Mouse (Mus musculus) myocyte (in vitro differentiated cells): ENCODE results near the gene Ano8. TPM values are rescaled to one million over a fixed set of nuclear protein-coding genes. Genes with fewer than 3 reads are reported as not detected.

ENCODE experiments used
- H3K27me3 ChIP-seq: one replicate; pipeline ENCODE4 v1.6.1; 2011; ENCODE audit not compliant: control insufficient read depth, insufficient read depth, insufficient read length
- H3K36me3 ChIP-seq: one replicate; pipeline ENCODE4 v1.6.1; 2011; ENCODE audit not compliant: control insufficient read depth, insufficient read depth
- H3K4me2 ChIP-seq: one replicate; pipeline ENCODE4 v1.6.1; 2011; ENCODE audit warnings: low read depth, control low read depth
- H3K4me3 ChIP-seq: one replicate; pipeline ENCODE4 v1.5.1; 2011; ENCODE audit warnings: mild to moderate bottlenecking, control low read depth, moderate library complexity
- H3K79me2 ChIP-seq: one replicate; pipeline ENCODE4 v1.6.1; 2011; ENCODE audit not compliant: control insufficient read depth, insufficient read depth
- H3ac ChIP-seq: one replicate; pipeline ENCODE4 v1.6.1; 2011; ENCODE audit not compliant: control insufficient read depth, insufficient read length
- CEBPB ChIP-seq: IDR thresholded peaks from 2 replicates; pipeline ENCODE4 v1.6.1; 2011; ENCODE audit warnings: mild to moderate bottlenecking, moderate library complexity; ENCODE audit not compliant: poor library complexity, insufficient read depth, severe bottlenecking
- E2F4 ChIP-seq: IDR thresholded peaks from one replicate; pipeline ENCODE4 v1.6.1; 2011; ENCODE audit warnings: mild to moderate bottlenecking, control low read depth, moderate library complexity; ENCODE audit not compliant: insufficient read depth
- MAX ChIP-seq: IDR thresholded peaks from one replicate; pipeline ENCODE4 v1.6.1; 2011; ENCODE audit warnings: low read depth, mild to moderate bottlenecking, control low read depth
- MYOD1 ChIP-seq, 3 experiments: IDR thresholded peaks; one replicate each; pipeline ENCODE4 v1.6.1; 2011; ENCODE audit warnings: control low read depth in 2 of 3, low read depth in 2 of 3, mild to moderate bottlenecking in 2 of 3, moderate library complexity in 1 of 3; ENCODE audit not compliant: insufficient read length in 2 of 3, control insufficient read depth in 1 of 3
- MYOG ChIP-seq, 3 experiments: IDR thresholded peaks; one replicate each; pipeline ENCODE4 v1.6.1; 2011; ENCODE audit warnings: control low read depth in 2 of 3, low read depth in 2 of 3, mild to moderate bottlenecking in 2 of 3; ENCODE audit not compliant: insufficient read length in 2 of 3, control insufficient read depth in 1 of 3, insufficient read depth in 1 of 3
- POLR2A ChIP-seq: IDR thresholded peaks from one replicate; pipeline ENCODE4 v1.6.1; 2011; ENCODE audit warnings: low read depth, mild to moderate bottlenecking, control low read depth, moderate library complexity; ENCODE audit not compliant: insufficient read length
- POLR2AphosphoS2 ChIP-seq: IDR thresholded peaks from one replicate; pipeline ENCODE4 v1.6.1; 2011; ENCODE audit warnings: low read depth, control low read depth; ENCODE audit not compliant: insufficient read length
- REST ChIP-seq: IDR thresholded peaks from one replicate; pipeline ENCODE4 v1.6.1; 2011; ENCODE audit warnings: mild to moderate bottlenecking, control low read depth, moderate library complexity; ENCODE audit not compliant: insufficient read depth, insufficient read length
- SRF ChIP-seq: IDR thresholded peaks from one replicate; pipeline ENCODE4 v1.6.1; 2011; ENCODE audit warnings: low read depth; ENCODE audit not compliant: control insufficient read depth, insufficient read length
- TCF12 ChIP-seq: IDR thresholded peaks from one replicate; pipeline ENCODE4 v1.6.1; 2011; ENCODE audit warnings: mild to moderate bottlenecking, control low read depth; ENCODE audit not compliant: poor library complexity, insufficient read depth, severe bottlenecking
- TCF3 ChIP-seq: IDR thresholded peaks from one replicate; pipeline ENCODE4 v1.6.1; 2011; ENCODE audit warnings: low read depth, control low read depth; ENCODE audit not compliant: insufficient read length
- USF1 ChIP-seq: IDR thresholded peaks from one replicate; pipeline ENCODE4 v1.6.1; 2011; ENCODE audit warnings: low read depth, mild to moderate bottlenecking, control low read depth, moderate library complexity
- polyA plus RNA-seq: library from polyadenylated mRNA; unstranded; fragments of >200 nt; fragmentation: generic; extraction: Trizol; gene quantifications from one replicate; pipeline ENCODE4 v1.2.1, GENCODE M21; 2012; ENCODE audit warnings: missing spikeins

The Ano8 gene
- polyA plus RNA-seq, 1 experiment = 27.5 TPM

GRCm38 (mm10) chr8:71497881-71498501 lies 12.2 kb upstream of the Ano8 start:
- Histone ChIP-seq H3K27me3 (no peaks in the 10 kb centered on the region), H3K79me2 (no peaks in the 10 kb centered on the region), H3K4me2 (peak overlapping the region; percentile 62), H3K4me3 (no peak overlapping the region), H3K36me3 (no peaks in the 10 kb centered on the region), H3ac (no peak overlapping the region)
- no peak for TF ChIP-seq SRF
- no peak for TF ChIP-seq USF1
- peak in 2 of 3 experiments; percentile 44 to 75 for TF ChIP-seq MYOG (IDR thresholded peaks at IDR 0.05; ENCODE audit: control insufficient read depth in 1 of 3, insufficient read depth in 1 of 3, insufficient read length in 2 of 3, low read depth in 2 of 3)
- TF ChIP-seq POLR2A = no peak
- no peak for TF ChIP-seq REST
- no peak for TF ChIP-seq TCF12
- TF ChIP-seq MYOD1 (IDR thresholded peaks at IDR 0.05; ENCODE audit: control insufficient read depth in 1 of 3, insufficient read length in 2 of 3, low read depth in 2 of 3) = peak in 2 of 3 experiments; percentile 54 to 81
- no peak for TF ChIP-seq MAX
- TF ChIP-seq POLR2AphosphoS2 = peak; percentile 83

- Histone ChIP-seq H3K27me3 (no peaks in the 10 kb centered on the region), H3K79me2 (no peaks in the 10 kb centered on the region), H3ac (no peak overlapping the region), H3K36me3 (no peaks in the 10 kb centered on the region), H3K4me2 (peak overlapping the region; percentile 62), H3K4me3 (no peak overlapping the region)
- TF ChIP-seq POLR2A (no peak), POLR2AphosphoS2 (peak; percentile 27)
Observed at GRCm38 (mm10) chr8:71497077-71497645, 11.4 kb upstream of the Ano8 start.

GRCm38 (mm10) chr8:71496481-71496880 lies 10.7 kb upstream of the Ano8 start:
- H3K79me2 ChIP-seq = no peaks in the 10 kb centered on the region
- no peak overlapping the region for H3ac ChIP-seq
- H3K27me3 ChIP-seq = no peaks in the 10 kb centered on the region
- H3K4me2 ChIP-seq = peak overlapping the region; percentile 62
- no peaks in the 10 kb centered on the region for H3K36me3 ChIP-seq
- TF ChIP-seq POLR2A = peak; percentile 35
- peak; percentile 52 for TF ChIP-seq POLR2AphosphoS2
- TF ChIP-seq MYOG (IDR thresholded peaks at IDR 0.05; ENCODE audit: control insufficient read depth in 1 of 3, insufficient read depth in 1 of 3, insufficient read length in 2 of 3, low read depth in 2 of 3) = no peak
- TF ChIP-seq MYOD1 (IDR thresholded peaks at IDR 0.05; ENCODE audit: control insufficient read depth in 1 of 3, insufficient read length in 2 of 3, low read depth in 2 of 3) = peak in 2 of 3 experiments; percentile 2 to 22
- H3K4me3 ChIP-seq = no peak overlapping the region

- peak overlapping the region; percentile 62 for H3K4me2 ChIP-seq
Observed at GRCm38 (mm10) chr8:71495811-71496210, 10.0 kb upstream of the Ano8 start.

GRCm38 (mm10) chr8:71495039-71495438 lies 9.3 kb upstream of the Ano8 start:
- TF ChIP-seq E2F4 (no peak), MAX (no peak), POLR2AphosphoS2 (no peak), USF1 (no peak), MYOG (IDR thresholded peaks at IDR 0.05; ENCODE audit: control insufficient read depth in 1 of 3, insufficient read depth in 1 of 3, insufficient read length in 2 of 3, low read depth in 2 of 3) (peak in 2 of 3 experiments; percentile 33 to 76), CEBPB (no peak), TCF12 (no peak), POLR2A (no peak), REST (no peak), SRF (no peak), TCF3 (no peak), MYOD1 (IDR thresholded peaks at IDR 0.05; ENCODE audit: control insufficient read depth in 1 of 3, insufficient read length in 2 of 3, low read depth in 2 of 3) (peak in 2 of 3 experiments; percentile 46 to 51)
- Histone ChIP-seq H3K79me2 (no peaks in the 10 kb centered on the region), H3K4me3 (no peak overlapping the region), H3K27me3 (no peaks in the 10 kb centered on the region), H3K36me3 (no peaks in the 10 kb centered on the region), H3ac (no peak overlapping the region), H3K4me2 (peak overlapping the region; percentile 62)

More at GRCm38 (mm10) chr8:71495811-71496210, 10.0 kb upstream of the Ano8 start:
- no peak overlapping the region for H3ac ChIP-seq
- H3K27me3 ChIP-seq = no peaks in the 10 kb centered on the region
- H3K79me2 ChIP-seq = no peaks in the 10 kb centered on the region
- no peak for TF ChIP-seq USF1
- no peak for TF ChIP-seq SRF
- TF ChIP-seq POLR2AphosphoS2 = no peak
- TF ChIP-seq POLR2A = no peak
- no peak for TF ChIP-seq TCF3
- no peak for TF ChIP-seq MYOD1 (IDR thresholded peaks at IDR 0.05; ENCODE audit: control insufficient read depth in 1 of 3, insufficient read length in 2 of 3, low read depth in 2 of 3)
- TF ChIP-seq CEBPB = no peak
- no peak for TF ChIP-seq E2F4
- TF ChIP-seq MYOG (IDR thresholded peaks at IDR 0.05; ENCODE audit: control insufficient read depth in 1 of 3, insufficient read depth in 1 of 3, insufficient read length in 2 of 3, low read depth in 2 of 3) = no peak
- no peak for TF ChIP-seq REST
- no peak overlapping the region for H3K4me3 ChIP-seq
- no peaks in the 10 kb centered on the region for H3K36me3 ChIP-seq
